Mouse (Mus musculus) c-Kit-positive CD71-negative TER-119-negative erythroid progenitor cells, embryonic 14.5 days (primary cell): ENCODE results near the gene Phactr2.
A peak's percentile ranks its signal among the peaks of the same experiment; 100 is the strongest.
"Not testable (repeated sequence)": the region's sequence is repeated elsewhere in the genome, so short reads cannot be mapped to it uniquely, and the experiment has no call there.

Source experiments
- DNase-seq: peaks from one replicate; pipeline ENCODE4 v3.0.0-alpha.2; 2013; ENCODE audit warnings: low read depth

Phactr2 gene

DNA sequence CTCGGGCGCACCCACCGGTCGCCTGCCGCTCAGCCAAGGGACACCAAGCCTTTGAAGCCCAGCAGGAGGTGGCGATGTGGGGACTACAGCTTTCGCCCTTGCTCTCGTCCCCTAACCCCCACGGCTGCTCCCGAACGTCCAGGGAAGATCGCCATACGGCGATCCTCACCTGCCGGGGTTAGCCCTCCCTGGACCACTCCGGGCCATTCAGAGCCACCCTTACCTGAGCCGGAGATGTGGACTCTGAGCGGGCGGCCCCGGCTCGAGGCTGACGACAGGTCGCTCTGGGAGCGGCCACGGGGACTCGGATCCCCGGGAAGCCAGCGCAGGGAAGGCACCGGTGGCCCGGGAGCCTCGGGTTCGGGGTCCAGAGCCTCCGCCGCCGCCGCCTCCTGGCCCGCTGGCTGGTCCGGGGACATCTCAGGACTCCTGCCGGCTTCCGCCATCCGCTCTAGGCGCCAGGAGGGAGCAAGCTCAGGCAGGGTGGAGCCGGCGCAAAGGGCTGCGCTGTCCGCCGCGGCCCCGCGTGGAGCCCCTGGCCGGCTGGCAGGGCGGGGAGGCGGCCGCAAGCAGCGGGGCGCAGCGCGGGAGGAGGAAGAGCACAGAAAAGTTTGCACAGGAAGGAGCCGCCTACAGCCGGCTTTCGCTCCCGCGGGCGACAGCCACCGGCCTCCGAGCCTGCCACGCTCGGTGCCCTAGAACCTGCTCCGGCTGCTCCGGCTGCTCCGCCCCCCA lies at the start of gene Phactr2:
Gene Phactr2 (minus strand): TSS at position 580 of the 735 bp plus-strand sequence.
- DNase-seq = no peak

DNA sequence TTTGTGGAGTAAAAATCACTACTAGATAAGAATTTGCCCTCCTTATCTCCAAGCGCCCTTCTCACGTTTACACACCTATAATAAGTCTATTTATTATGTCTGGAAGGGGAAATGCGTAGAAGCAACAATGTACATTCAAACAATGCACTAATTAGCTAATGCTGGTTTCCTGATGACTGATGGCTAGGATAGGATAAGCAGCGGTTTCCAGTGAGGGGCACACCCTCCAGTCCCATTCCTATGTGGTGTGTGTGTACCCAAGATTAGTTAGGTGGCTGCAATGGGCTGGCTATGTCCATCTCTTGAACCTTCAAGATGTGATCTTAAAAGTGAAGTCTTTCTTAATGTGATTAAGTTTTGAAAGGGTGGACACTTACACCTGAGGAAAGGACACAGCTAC lies 47.6 kb upstream of the Phactr2 start:
- no peak for DNase-seq

DNA sequence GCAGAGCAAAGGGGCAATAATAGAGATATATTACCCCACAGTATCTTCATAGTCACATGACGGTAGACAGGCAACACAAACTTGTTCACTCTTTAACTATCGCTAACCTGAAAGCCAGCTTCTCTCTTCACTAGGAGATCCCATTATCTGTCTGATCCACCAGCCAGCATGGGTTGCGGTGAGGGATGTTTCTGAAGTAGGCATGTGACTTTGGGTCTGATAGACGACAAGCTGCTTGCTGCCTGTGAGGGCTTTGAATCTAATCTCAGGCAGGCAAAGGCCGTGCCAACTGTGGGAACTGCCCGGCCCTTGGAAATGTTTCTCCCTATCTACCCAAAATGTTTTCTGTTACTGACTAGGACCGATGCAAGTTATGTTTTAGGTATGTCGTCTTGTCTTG lies 28.2 kb upstream of the Phactr2 start:
- no peak for DNase-seq

DNA sequence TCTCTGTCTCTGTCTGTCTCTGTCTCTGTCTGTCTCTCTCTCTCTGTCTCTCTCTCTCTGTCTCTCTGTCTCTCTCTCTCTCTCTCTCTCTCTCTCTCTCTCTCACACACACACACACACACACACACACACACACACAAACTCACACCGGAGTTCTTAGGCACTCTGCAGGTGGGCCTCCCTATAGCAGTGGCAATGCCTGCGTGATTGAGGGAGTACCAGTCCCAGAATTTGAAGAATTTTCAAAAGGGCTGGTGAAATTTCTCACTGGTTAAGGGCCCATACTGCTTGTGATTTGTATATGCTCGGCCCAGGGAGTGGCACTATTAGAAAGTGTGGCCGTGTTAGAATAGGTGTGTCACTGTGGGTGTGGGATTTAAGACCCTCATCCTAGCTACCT lies 27.3 kb upstream of the Phactr2 start:
- DNase-seq = not testable (repeated sequence)

DNA sequence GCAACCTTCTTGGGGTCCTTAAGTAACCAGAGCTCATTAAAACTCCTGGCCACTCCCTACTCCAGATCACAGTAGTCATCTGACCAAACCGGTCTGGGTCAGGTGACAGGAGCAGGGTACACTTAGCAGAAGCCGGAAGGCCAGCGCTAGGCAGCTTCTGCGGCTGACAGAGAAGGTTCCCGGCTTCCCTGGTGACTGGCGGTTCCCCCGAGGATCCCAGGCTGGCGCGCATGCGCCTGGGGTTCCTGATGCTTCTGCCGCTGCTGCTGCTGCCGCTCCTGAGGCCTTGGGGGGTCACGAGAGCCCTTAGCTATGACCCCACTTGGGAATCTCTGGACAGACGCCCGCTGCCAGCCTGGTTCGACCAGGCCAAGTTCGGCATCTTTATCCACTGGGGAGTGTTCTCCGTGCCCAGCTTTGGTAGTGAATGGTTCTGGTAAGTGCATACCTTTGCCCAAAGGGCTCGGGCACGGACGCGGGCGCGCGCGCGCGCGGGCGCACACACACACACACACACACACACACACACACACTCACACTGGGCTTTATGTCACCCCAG lies 26.8 kb upstream of the Phactr2 start:
- peak; percentile 81 for DNase-seq

DNA sequence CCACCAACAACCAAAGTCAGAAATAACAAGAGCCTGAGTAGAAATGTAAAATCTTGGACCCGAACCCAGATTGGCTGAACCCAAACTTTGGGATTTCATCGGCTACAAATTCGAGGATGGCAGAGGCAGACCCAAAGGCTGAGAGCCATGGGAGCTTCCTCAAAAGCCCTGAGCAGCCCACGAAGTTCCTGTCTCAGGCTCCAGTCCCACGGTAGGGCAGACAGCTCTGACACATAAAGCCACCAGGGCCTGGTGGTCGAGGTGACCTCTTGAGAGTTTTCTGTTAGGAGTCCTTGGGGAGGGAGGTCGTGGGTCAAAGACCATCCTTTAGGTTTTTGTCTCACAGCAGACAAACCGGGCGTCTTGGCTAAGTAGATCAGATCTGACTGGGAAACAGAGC lies 26.3 kb upstream of the Phactr2 start:
- no peak for DNase-seq

DNA sequence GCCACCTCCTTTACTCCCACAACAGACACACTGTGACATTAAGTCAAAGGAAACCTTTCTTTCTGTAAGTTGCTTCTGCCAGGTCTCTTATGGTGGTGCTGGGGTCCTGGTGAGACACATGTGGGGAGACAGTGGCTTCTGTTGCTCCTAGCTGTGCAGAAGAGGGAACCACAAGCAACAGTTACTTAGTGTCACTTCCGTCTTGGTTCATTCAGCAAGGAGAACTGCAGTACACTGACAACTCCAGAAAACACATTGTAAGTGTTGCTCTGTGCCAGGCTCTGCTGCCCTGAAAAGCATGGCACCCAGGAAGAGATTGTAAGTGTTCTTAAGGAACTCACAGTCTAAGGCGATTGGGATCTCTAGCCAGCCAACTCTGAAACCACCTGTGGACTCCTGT lies 25.1 kb upstream of the Phactr2 start, which contains the start of gene Fuca2:
Gene Fuca2 (plus strand): TSS at position 210 of the 400 bp plus-strand sequence.
- no peak for DNase-seq

DNA sequence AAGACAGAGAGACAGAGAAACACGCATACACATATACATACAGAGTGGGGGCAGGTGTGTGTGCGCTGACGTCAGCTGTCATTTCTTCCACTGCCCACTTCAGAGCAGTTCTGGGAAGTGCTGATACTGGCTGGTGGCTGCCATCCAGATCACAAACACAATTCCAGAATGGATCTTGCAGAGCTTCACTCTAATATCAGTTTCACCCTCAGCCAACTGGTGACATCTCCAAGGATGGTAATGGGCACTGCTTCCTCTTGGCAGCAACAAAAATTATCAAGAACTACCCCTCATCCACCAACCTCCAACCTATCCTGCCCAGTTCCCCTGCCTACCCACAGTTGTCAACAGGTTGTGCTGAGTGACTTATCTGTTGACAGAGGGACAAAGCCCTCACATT lies 22.1 kb upstream of the Phactr2 start:
- no peak for DNase-seq

DNA sequence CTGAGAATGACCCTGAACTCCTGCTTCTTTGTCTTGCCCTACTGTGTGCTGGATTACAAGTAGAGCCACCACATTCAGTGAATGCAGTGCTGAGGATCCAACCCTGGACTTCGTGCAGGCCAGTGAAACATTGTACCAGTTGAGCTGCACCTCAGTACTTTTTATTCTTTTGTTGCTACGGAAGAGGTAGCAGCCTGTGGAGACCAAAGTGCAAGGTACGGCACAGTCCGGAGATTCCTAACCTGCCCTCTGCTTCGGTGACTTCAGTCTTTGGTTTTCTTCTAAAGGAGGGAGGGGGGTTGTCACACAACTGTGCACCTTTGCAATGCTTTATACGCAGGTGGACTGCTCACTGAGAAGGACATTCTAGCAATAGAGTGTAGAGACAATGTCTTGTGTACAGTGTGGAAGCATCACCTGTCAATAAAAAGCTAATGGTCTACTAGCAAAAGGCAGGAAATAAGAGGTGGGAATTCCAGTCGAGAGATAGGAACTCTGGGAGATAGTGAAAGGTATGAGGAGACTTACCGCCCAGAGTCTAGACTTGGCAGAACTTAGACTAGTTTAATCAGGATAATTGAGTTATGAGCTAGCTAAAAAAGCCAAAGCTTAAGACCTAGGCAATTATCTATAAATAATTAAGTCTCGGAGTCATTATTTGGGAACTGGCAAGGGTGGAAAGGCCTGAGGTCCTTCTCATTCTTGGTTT lies 19.9 kb upstream of the Phactr2 start:
- no peak for DNase-seq

DNA sequence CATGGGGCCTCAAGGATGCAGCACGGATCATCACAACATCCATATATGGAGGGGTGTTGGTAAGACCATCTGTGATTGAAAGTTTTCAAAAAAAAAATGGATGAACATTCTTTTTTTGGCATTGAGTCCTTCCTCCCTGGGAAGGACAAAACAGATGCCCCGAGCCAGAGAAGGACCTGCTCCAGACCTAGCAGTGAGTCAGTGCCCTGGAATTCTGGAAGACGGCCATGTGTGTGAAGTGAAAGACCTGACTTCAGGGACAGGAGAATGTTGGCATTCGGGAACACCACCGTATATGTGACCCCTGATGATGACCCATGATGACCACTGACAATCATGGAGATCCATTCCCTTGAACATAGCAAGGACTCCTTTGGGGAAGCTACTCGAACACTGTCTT lies 15.5 kb upstream of the Phactr2 start:
- no peak for DNase-seq

DNA sequence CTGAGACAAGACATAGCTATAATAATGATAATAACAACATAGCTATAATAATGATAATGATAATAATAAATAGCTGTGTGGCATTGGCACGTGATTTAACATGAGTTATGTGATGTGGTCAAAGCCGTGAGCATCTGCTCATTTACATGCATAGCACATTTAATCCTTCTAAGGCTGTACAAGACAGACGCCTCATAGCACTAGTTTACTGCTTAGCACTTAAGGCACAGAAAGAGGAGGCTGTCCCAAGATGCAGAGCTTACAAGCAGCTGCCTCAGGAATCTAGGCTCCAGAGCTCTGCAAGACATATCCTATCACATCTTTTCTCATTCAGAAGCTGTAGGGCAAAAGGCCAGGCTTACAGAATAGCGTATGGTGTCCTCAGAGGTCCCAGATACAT lies 11.7 kb upstream of the Phactr2 start:
- no peak for DNase-seq

DNA sequence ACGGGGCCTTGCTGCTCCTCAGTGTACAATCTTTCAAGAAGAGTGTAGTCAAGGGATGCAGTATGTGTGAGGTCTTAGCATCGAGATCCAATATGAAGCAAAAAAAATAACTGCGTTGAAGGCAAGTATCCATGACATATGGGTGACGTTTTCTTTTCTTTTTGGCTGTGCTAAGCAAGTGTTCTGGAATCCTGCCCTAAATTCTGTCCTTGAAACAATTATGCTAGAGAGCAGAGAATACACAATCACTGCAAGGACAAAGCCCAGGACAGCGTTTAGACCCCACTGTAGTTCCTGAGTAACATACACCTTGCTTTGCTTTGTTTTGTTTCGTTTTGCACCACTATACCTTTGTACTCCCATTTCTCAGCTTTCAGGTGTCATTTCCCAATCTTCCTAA lies 5.1 kb upstream of the Phactr2 start:
- DNase-seq = no peak

DNA sequence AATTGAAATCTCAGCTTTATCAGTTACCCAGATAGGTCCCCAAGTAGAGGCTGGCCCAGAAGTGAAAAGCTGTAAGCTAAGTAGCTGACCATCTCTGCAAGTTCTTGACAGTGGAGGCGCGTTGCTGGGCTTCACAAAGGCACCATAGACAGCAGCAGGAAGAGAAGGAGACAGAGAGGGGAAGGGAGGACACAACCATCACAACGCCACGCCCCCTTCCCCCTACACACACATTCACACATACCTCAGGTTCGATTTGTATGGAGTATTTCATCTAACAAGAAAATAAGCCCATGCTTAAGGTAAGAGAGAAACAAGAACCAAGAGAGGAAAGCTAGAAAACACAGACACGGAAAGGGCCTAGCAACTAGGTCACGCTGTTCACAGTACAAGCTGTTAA lies 909 bp upstream of the Phactr2 start:
- DNase-seq = no peak

DNA sequence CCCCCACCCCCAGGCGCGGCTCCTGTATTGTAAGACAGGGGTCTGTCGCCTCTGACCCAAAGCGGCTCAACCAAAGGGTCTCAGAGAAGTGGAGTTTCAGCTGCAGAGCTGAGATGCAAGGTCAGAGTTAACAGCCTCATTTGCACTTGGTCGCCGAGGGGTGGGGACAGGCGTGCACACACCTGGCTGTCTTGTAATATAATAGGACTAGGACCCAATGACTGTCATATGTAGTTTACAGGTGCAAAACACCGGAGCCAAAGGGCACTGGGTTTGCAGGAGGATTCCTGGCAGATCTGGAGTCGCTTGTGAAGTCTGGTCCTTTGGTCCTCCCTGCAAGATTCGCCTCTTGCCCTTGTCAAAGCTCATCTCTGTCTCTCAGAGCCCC lies 350 bp upstream of the Phactr2 start:
- no peak for DNase-seq

DNA sequence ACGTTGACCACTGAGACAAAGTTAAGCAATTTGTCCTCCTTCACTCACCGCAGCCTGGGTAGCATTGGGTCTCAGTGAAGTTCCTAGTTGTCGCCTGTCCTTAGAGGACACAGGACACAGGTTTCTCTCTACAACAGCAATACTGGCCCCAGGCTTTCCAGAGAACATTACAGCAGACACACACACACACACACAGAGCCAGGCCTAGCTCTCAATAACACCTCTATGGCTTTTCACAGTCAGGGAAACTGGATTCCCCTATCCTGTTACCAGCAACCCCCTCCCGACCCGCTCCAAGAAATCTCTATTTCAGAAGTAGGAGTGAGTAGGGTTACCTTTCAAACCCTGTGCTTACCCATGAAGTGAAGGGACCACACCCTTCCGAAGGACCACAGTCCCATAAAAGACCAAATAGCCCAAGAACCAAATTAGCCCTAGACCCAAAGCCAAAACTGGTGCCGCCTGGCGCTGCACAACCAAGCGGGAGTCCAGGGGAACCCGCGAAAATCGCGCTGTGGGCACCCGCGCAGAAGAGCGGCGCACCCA lies 852 bp downstream of the Phactr2 start:
- no peak for DNase-seq

DNA sequence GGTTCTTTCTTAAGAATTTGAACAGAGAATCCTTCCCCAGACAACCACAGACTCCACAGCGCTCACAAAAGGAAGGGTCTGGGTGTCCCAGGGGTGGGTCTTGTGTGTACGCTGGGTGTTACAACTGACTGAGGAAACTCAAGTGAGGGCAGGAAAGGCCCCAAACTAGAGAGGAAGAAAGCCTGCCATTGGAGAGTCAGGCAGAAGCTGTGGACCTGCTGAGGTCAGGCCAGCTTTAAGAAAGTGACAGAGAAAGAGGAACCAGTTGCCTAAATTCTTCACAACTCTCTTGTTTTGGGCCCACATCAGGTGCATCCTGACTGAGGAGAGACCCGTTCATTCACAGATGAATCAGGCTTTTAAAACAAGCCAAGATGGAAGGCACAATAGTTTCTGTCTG lies 4.0 kb downstream of the Phactr2 start:
- DNase-seq = peak; percentile 37

DNA sequence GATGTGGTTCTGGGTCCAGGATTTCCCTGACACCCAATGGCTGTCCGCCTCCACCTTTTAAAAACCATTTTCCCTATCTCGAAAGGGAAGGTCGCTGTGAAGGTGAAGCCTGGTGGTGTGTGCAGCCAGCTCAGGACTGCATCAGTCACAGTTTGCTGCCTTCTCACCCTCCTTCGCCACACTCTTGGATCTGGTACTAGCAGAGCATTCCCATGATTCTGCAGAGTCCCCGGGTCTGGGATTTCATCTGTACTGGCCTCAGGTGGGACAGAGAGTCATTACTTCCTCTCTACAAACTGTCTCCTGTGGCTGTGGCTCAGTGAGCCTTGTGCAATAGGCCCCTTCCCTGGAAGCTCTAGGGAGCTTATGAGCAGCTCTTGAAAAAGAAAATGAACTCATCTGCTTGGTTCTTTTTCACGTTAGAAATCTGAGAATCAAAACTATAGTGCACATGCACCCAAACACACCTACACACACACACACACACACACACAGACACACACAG lies 6.1 kb downstream of the Phactr2 start:
- not testable (repeated sequence) for DNase-seq

DNA sequence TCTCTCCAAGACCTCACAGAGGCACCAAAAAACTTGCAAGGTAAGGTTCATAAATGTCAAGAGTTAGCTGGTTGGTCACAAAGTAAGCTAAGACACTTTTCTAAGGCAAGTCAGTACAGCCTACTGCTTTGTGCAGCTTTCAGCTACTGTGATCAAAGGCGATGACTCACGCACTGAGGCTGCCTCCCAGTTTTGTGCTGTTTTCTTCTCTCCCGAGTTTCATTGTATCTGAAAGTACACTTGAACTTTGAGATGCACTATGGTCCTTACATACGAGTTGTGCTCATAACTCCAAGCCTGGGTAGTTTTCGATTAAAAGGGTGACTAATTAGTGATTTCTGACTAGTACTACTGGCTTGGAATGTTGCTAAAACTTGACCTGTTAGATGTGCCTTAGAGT lies 7.3 kb downstream of the Phactr2 start:
- no peak for DNase-seq

DNA sequence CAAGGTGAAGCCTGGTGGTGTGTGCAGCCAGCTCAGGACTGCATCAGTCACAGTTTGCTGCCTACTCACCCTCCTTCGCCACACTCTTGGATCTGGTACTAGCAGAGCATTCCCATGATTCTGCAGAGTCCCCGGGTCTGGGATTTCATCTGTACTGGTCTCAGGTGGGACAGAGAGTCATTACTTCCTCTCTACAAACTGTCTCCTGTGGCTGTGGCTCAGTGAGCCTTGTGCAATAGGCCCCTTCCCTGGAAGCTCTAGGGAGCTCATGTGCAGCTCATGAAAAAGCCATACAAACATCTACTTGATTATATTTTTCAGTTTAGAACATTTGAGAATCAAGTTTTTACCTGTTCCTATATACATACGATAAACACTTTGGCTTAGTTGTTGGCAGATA lies 9.9 kb downstream of the Phactr2 start:
- not testable (repeated sequence) for DNase-seq

DNA sequence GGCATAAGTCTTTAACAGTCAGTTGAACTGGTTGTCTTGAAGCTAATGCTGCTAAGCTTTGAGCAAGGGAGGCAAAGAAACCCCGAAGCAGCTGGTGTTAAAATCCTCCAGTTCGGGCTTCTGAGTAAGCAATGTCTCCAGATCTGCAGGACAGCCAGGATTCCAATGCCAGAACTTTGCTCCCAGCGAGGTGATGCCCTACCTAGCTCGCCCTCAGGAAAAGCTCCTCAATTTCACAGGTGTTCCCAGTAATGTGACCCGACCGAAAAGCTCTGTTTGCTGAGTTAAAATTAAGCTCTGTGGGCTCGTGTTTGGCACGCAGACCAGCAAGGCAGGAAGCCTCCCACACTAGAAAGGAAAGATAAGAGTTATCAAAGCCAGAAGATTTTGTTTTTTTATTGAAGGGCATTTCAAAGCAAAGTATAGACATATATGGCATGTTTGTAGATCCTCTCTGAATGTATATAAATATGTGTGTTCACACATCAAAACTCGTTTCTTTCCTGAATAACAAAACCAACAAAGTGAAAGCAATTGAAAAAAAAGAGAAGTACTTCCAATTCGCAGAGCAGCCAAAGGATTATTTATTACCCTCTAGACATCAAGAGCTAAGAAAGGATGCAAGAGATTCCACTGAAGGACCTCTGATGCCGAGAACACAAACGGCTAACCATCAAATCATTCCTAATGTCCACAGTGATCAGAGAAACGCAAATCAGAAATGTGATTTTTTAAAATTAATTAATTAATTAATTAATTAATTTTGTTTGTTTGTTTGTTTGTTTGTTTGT lies 20.8 kb downstream of the Phactr2 start:
- DNase-seq = no peak

DNA sequence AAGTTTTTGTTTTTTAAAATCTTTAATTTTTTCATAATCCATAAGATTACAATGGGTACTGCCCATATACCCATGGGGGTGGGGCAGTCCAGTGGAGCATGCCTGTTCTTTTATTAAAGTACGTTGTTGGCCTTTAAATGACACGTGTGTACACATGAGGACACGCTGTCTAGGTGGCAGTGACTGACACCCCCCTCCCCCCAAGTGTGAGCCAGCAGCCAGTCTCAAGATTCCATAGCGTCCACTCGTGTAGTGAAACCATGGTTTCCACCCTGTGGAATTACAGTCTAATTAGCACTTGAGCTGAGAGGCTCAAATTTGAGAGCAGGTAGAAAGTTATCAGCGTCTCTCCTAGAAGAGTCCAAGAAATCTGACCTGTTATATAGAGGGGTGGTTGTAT lies 22.6 kb downstream of the Phactr2 start:
- DNase-seq = no peak
